Mouse (Mus musculus) stomach, embryonic 16.5 days (tissue): Measurements from ENCODE around the gene Sag. TPM values are rescaled to one million over a fixed set of nuclear protein-coding genes. Genes with fewer than 3 reads are reported as not detected.

Source experiments
- ATAC-seq: fragments of 200-750 bp; cut with Nextera tagmentation; 2 replicates; pipeline ENCODE4 v1.8.0; 2017; ENCODE audit warnings: moderate number of reproducible peaks, moderate TSS enrichment; ENCODE audit not compliant: insufficient read depth, low FRiP score
- H3K27ac ChIP-seq: fragments of 300-500 bp; sonication (generic); 2 replicates; pipeline ENCODE4 v1.5.1; 2014; ENCODE audit warnings: low read length
- H3K27me3 ChIP-seq: fragments of 300-500 bp; sonication (generic); 2 replicates; pipeline ENCODE4 v1.6.1; 2014; ENCODE audit warnings: low read length, control low read depth, mixed read lengths; ENCODE audit not compliant: control insufficient read depth, insufficient read depth
- H3K36me3 ChIP-seq: fragments of 300-500 bp; sonication (generic); 2 replicates; pipeline ENCODE4 v1.6.1; 2014; ENCODE audit warnings: low read length; ENCODE audit not compliant: control insufficient read depth, insufficient read depth
- H3K4me1 ChIP-seq: fragments of 300-500 bp; sonication (generic); 2 replicates; pipeline ENCODE4 v1.6.1; 2014; ENCODE audit warnings: low read length, control low read depth, mixed read lengths; ENCODE audit not compliant: control insufficient read depth, insufficient read depth
- H3K4me2 ChIP-seq: fragments of 300-500 bp; sonication (generic); 2 replicates; pipeline ENCODE4 v1.6.1; 2014; ENCODE audit warnings: low read depth, low read length, mixed read lengths
- H3K4me3 ChIP-seq: fragments of 300-500 bp; sonication (generic); replicated peaks from 2 replicates; pipeline ENCODE4 v1.5.1; 2014; ENCODE audit warnings: mild to moderate bottlenecking, low read length
- H3K9ac ChIP-seq: fragments of 300-500 bp; sonication (generic); 2 replicates; pipeline ENCODE4 v1.6.1; 2014; ENCODE audit warnings: low read length
- H3K9me3 ChIP-seq: fragments of 300-500 bp; sonication (generic); replicated peaks from 2 replicates; pipeline ENCODE4 v1.6.1; 2016; ENCODE audit warnings: low read length, control low read depth; ENCODE audit not compliant: control insufficient read depth
- WGBS: fragments of 180-500 bp; shearing (Covaris S2); extraction: QIAGEN DNeasy Blood & Tissue Kit; methylation state at CpG from one replicate; pipeline ENCODE4 v1.1.7; 2014; 5-methylcytosine and 5-hydroxymethylcytosine counted together
- polyA plus RNA-seq: library from polyadenylated mRNA; unstranded; fragments of >200 nt; fragmentation: Nextera tagmentation; extraction: Ambion mirVana; gene quantifications from 2 replicates; pipeline ENCODE4 v1.2.1, GENCODE M21; 2015

The Sag gene
- polyA plus RNA-seq, 1 experiment from 2014 or later: 1.4 TPM

DNA sequence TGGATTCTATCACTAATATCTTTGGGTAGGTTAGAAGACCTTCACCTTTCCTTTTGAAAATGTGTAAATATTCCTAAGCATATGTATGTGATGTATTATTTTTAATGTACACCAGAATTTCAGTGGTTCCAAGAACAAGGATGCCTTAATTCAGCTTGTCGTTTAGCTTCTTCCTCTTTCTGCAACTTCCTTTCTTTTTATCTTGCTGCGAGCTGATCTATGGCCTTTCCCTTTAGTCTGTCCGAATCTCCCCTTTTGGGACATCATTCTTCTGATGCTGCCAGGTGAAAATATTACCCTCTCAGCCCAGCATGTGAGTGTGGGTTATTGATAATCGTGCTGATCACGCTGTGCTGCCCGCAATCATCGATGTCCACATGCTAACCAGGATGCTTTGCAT, 28.6 kb upstream of the Sag start:
- 92% methylated on average over 7 of the region's 7 CpGs for WGBS
- Histone ChIP-seq H3K4me3 (no peak overlapping the region), H3K4me2 (no peak overlapping the region), H3K9me3 (no peaks in the 10 kb centered on the region), H3K9ac (no peak overlapping the region), H3K36me3 (peaks cover 33% of the 10 kb centered on the region), H3K4me1 (no peaks in the 10 kb centered on the region), H3K27ac (no peak overlapping the region), H3K27me3 (no peaks in the 10 kb centered on the region)
- ATAC-seq: no peak

DNA sequence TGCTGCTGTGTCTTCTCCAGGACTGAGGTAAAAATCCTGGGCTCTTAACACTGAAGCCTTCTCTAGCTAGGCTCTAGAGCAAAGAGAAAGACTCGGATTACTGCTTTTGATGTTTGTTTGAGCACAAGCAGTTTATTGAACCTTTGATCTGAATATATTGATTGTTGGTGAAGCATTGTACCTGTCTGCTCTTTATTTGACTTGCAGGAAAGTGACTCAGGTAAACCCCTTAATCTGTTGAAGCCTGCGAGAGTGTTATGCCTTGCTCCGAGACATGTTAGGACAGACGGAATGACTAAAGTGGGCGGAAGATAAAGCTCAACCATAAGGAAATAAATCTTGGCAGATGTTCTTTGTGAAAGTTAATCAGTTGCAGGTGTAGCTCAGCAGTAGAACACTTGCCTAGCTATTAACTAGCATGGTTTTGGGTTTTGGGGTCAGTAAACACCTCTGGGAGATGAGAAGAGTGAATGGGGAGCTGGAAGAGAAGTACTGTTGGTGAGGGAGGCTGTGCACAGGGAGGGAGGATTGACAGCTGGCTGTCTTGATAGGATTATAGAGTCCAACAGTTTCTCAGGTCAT, 24.2 kb upstream of the Sag start:
- no peak overlapping the region for H3K4me2 ChIP-seq
- H3K36me3 ChIP-seq: peaks cover 38% of the 10 kb centered on the region
- H3K27ac ChIP-seq: no peak overlapping the region
- H3K9me3 ChIP-seq: no peaks in the 10 kb centered on the region
- no peak overlapping the region for H3K4me3 ChIP-seq
- no peaks in the 10 kb centered on the region for H3K4me1 ChIP-seq
- H3K9ac ChIP-seq: no peak overlapping the region
- no peaks in the 10 kb centered on the region for H3K27me3 ChIP-seq
- no peak for ATAC-seq
- WGBS: 73% methylated on average over 5 of the region's 5 CpGs

DNA sequence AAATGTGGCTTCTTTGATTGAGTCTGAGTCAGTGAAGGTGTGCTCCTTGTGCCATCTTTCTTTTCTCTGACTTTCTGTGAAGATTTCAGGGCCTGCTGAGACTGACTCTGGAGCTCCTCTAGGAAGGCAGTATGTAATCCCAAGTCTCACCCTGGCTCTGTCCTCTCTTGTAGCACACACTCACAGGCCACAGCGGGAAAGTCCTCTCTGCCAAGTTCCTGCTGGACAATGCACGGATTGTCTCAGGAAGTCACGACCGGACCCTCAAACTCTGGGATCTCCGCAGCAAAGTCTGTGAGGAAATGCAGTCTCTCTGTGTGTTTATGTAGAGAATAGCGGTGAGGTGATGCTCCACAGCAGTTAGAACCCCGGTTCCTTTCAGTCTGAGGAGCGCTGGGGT, 17.8 kb upstream of the Sag start:
- H3K36me3 ChIP-seq: peaks cover 29% of the 10 kb centered on the region
- peak; percentile 25; the same call in 1 of the 2 replicates for ATAC-seq
- H3K4me2 ChIP-seq: no peak overlapping the region
- H3K27me3 ChIP-seq: no peaks in the 10 kb centered on the region
- WGBS: 66% methylated on average over 8 of the region's 8 CpGs
- no peak overlapping the region for H3K4me3 ChIP-seq
- H3K9me3 ChIP-seq: no peaks in the 10 kb centered on the region
- peak overlapping the region; percentile 53 for H3K27ac ChIP-seq
- H3K9ac ChIP-seq: no peak overlapping the region
- H3K4me1 ChIP-seq: no peaks in the 10 kb centered on the region

DNA sequence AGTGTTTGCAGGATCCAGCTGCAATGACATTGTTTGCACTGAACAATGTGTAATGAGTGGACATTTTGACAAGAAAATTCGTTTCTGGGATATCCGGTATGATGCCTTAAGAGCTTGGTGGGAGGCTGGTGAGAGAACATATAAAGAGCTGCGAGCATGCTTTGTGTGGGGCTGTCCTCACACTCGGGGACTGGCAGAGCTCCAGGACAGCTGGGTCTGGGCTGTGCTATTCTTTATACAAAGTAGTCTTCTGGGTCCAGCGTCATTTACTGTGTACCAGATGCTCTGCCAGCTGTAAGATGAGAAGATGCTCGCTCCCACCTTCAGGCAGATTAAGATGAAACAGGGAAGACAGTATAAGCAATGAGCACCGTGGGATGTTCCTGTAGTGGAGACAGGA, 17.2 kb upstream of the Sag start:
- no peaks in the 10 kb centered on the region for H3K27me3 ChIP-seq
- H3K4me1 ChIP-seq: no peaks in the 10 kb centered on the region
- ATAC-seq: peak; percentile 74
- WGBS: 60% methylated on average over 7 of the region's 7 CpGs
- H3K9ac ChIP-seq: no peak overlapping the region
- no peak overlapping the region for H3K4me3 ChIP-seq
- no peaks in the 10 kb centered on the region for H3K9me3 ChIP-seq
- peaks cover 26% of the 10 kb centered on the region for H3K36me3 ChIP-seq
- H3K4me2 ChIP-seq: no peak overlapping the region
- peak overlapping the region; percentile 53 for H3K27ac ChIP-seq

DNA sequence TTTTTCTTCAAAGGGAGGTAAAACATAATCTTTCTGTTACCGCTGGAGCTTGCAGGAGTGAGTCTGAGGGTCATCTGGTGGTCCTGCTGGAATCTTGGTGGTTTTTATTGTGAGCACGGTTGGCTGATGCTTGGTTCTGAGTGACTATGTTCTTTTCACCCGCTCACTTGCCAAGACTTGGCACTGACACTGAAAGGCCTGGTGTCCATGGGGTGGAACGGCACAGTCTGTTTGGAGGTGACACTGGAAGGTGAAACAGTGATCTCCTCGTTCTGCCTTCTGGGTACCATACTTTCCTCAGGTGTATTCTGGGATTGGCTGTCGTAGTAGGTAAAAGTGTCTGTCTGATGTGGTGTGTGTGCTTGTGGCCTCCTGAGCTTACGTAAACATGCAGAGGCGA, 13.8 kb upstream of the Sag start:
- no peaks in the 10 kb centered on the region for H3K27me3 ChIP-seq
- H3K9me3 ChIP-seq: no peaks in the 10 kb centered on the region
- no peaks in the 10 kb centered on the region for H3K4me1 ChIP-seq
- no peak overlapping the region for H3K9ac ChIP-seq
- no peak overlapping the region for H3K27ac ChIP-seq
- H3K4me2 ChIP-seq: no peak overlapping the region
- peaks cover 14% of the 10 kb centered on the region; the same call in 1 of the 2 replicates for H3K36me3 ChIP-seq
- no peak for ATAC-seq
- 92% methylated on average over 8 of the region's 8 CpGs for WGBS
- H3K4me3 ChIP-seq: no peak overlapping the region

DNA sequence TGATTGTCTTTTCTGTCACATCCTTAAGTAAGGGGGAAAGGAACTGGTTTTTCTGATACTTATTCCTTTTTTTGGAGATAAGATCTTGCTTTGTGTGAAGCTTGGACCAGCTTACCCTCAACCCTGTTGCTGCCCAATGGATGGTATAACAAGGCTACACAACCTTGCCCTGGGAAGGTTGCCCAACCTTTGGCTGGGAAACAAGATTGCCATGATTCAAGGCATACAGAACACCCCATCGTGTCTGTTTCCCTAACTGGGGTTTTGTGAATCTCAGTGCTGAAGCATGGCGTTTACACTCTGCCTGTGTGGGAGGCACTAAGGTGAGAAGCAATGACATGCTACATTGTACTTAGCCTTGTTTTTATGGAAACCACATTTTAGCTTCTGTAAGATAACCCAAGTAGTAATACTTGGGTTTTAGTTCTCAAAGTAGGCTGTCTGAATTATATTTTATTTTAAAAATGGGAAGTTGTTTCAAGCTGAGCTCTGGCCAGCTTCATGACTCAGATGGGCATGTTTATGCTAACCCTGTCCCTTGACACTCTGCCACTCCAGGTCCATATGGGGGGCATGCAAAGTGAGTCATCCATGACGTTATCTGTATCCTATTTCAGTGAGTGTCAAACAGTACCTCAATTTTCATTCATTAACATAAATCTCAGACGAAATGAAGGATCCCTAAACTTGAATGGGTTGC, 10.9 kb upstream of the Sag start:
- Histone ChIP-seq H3K36me3 (0 out of 2 replicates have a peak, but pooled peaks cover 6% of the 10 kb centered on the region), H3K27me3 (no peaks in the 10 kb centered on the region), H3K4me1 (no peaks in the 10 kb centered on the region), H3K27ac (no peak overlapping the region), H3K4me3 (no peak overlapping the region), H3K4me2 (no peak overlapping the region), H3K9me3 (no peaks in the 10 kb centered on the region), H3K9ac (no peak overlapping the region)
- ATAC-seq: no peak
- WGBS: 75% methylated on average over 4 of the region's 4 CpGs

DNA sequence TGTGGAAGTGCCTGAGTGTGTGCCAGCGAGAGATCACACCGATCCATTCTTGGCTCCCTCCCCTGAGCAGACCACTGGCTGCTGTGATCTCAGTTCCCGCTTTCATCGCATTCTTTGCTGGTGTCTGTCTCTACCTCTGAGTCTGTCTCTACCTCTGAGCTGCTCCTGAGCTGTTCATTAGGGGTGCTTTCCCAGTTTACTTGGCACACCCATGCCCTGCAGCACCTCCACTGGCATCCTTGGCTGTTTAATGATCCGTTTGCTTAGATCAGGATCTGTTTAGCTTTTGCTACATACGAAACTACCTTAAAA, 10.4 kb upstream of the Sag start:
- Histone ChIP-seq H3K36me3 (0 out of 2 replicates have a peak, but pooled peaks cover 5% of the 10 kb centered on the region), H3K27ac (no peak overlapping the region), H3K9ac (no peak overlapping the region), H3K4me3 (no peak overlapping the region), H3K4me2 (no peak overlapping the region), H3K4me1 (no peaks in the 10 kb centered on the region), H3K9me3 (no peaks in the 10 kb centered on the region), H3K27me3 (no peaks in the 10 kb centered on the region)
- 81% methylated on average over 6 of the region's 6 CpGs for WGBS
- no peak for ATAC-seq

DNA sequence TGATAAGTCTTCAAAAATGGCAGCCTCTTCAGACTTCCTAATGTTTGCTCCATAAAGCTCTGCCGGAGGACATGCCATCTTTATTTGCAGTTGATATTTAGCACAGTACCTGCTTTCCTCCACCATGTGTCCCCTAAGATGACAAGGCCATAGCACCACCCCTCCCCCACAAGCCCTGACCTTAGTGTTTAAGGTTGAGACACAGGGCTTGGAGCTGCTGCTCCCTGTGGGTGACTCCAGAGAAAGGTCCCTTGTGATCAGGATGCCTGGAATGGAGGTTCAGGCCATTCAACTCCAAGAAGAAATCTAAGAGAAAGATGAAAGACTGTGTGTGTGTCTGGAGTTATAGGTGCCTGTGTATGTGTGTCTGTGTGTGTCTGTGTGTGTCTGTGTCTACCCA, 5.8 kb upstream of the Sag start:
- Histone ChIP-seq H3K9me3 (no peaks in the 10 kb centered on the region), H3K4me3 (no peak overlapping the region), H3K9ac (no peak overlapping the region), H3K27ac (no peak overlapping the region), H3K4me1 (no peaks in the 10 kb centered on the region), H3K4me2 (no peak overlapping the region), H3K27me3 (no peaks in the 10 kb centered on the region), H3K36me3 (no peaks in the 10 kb centered on the region)
- no peak for ATAC-seq
- 83% methylated on average over 1 of the region's 1 CpGs for WGBS

DNA sequence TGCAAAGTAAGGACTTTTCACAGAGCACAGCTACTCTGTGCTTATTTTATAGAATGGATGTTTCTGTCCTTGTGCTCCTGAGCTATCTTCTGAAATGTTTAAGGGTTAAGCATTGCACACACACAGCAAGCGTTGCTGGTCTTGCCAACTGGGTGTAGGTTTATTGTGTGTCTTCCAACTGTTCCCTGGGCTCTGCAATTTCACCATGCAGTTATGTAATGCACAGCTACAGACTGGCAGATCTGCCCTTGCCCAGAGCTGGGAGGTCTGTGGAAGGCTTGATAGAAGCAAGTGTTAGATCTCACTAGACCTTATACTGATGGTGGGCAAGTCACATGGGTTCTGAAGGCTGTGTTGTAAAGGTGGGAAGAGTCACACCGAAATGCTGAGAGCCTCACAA, 5.2 kb upstream of the Sag start:
- Histone ChIP-seq H3K4me3 (no peak overlapping the region), H3K4me1 (no peaks in the 10 kb centered on the region), H3K27ac (no peak overlapping the region), H3K36me3 (no peaks in the 10 kb centered on the region), H3K9me3 (no peaks in the 10 kb centered on the region), H3K27me3 (no peaks in the 10 kb centered on the region), H3K4me2 (no peak overlapping the region), H3K9ac (no peak overlapping the region)
- 81% methylated on average over 2 of the region's 2 CpGs for WGBS
- ATAC-seq: no peak
